Mouse (Mus musculus) intestine, embryonic 14.5 days (tissue): ENCODE results near the gene Fbxw7. TPM values are rescaled to one million over a fixed set of nuclear protein-coding genes. Genes with fewer than 3 reads are reported as not detected.

Experiments used
- ATAC-seq: fragments of 200-750 bp; cut with Nextera tagmentation; replicated peaks from 2 replicates; pipeline ENCODE4 v1.8.0; 2017; ENCODE audit warnings: low read depth, moderate number of reproducible peaks, moderate TSS enrichment, moderate library complexity; ENCODE audit not compliant: low FRiP score, low TSS enrichment
- DNase-seq: peaks from one replicate; pipeline ENCODE4 v3.0.0-alpha.2; 2018; ENCODE audit warnings: low spot score
- H3K27ac ChIP-seq: fragments of 300-500 bp; sonication (generic); 2 replicates; pipeline ENCODE4 v1.5.1; 2014; ENCODE audit warnings: low read depth, mild to moderate bottlenecking, control low read depth
- H3K27me3 ChIP-seq: fragments of 300-500 bp; sonication (generic); replicated peaks from 2 replicates; pipeline ENCODE4 v1.6.1; 2014; ENCODE audit warnings: low read length, control low read depth; ENCODE audit not compliant: control insufficient read depth, insufficient read depth
- H3K36me3 ChIP-seq: fragments of 300-500 bp; sonication (generic); 2 replicates; pipeline ENCODE4 v1.6.1; 2014; ENCODE audit warnings: low read length, control low read depth; ENCODE audit not compliant: control insufficient read depth, insufficient read depth
- H3K4me1 ChIP-seq: fragments of 300-500 bp; sonication (generic); replicated peaks from 2 replicates; pipeline ENCODE4 v1.6.1; 2014; ENCODE audit warnings: low read length, control low read depth, mixed read lengths; ENCODE audit not compliant: control insufficient read depth, insufficient read depth
- H3K4me2 ChIP-seq: fragments of 300-500 bp; sonication (generic); 2 replicates; pipeline ENCODE4 v1.6.1; 2014; ENCODE audit warnings: low read length
- H3K4me3 ChIP-seq: fragments of 300-500 bp; sonication (generic); 2 replicates; pipeline ENCODE4 v1.5.1; 2014; ENCODE audit warnings: low read depth, low read length, control low read depth, mixed read lengths
- H3K9ac ChIP-seq: fragments of 300-500 bp; sonication (generic); 2 replicates; pipeline ENCODE4 v1.6.1; 2014; ENCODE audit warnings: mild to moderate bottlenecking, low read length
- H3K9me3 ChIP-seq: fragments of 300-500 bp; sonication (generic); 2 replicates; pipeline ENCODE4 v1.6.1; 2016; ENCODE audit warnings: low read length, control low read depth; ENCODE audit not compliant: control insufficient read depth
- WGBS: fragments of 180-500 bp; shearing (Covaris S2); extraction: QIAGEN DNeasy Blood & Tissue Kit; methylation state at CpG from one replicate; pipeline ENCODE4 v1.1.7; 2014; 5-methylcytosine and 5-hydroxymethylcytosine counted together
- polyA plus RNA-seq: library from polyadenylated mRNA; unstranded; fragments of >200 nt; fragmentation: Nextera tagmentation; extraction: Ambion mirVana; gene quantifications from 2 replicates; pipeline ENCODE4 v1.2.1, GENCODE M21; 2014

Fbxw7 gene
- polyA plus RNA-seq, 1 experiment from 2014 or later: 12.7 TPM

- H3K9me3 ChIP-seq: no peaks in the 10 kb centered on the region
- DNase-seq: no peak
- H3K36me3 ChIP-seq: no peaks in the 10 kb centered on the region
- H3K27ac ChIP-seq: no peak overlapping the region
- H3K4me1 ChIP-seq: no peaks in the 10 kb centered on the region
- no peak overlapping the region for H3K4me2 ChIP-seq
- H3K9ac ChIP-seq: no peak overlapping the region
- no peaks in the 10 kb centered on the region for H3K27me3 ChIP-seq
- H3K4me3 ChIP-seq: no peak overlapping the region
- ATAC-seq: no peak
Observed at GRCm38 (mm10) chr3:85020137-85020536, 205.1 kb downstream of the Fbxw7 start.

- no peak overlapping the region for H3K4me3 ChIP-seq
- H3K27ac ChIP-seq: no peak overlapping the region
- ATAC-seq (no peak), DNase-seq (no peak)
- H3K4me2 ChIP-seq: no peak overlapping the region
- H3K9ac ChIP-seq: no peak overlapping the region
- H3K4me1 ChIP-seq: no peaks in the 10 kb centered on the region
- 95% methylated on average over 6 of the region's 6 CpGs for WGBS
- H3K27me3 ChIP-seq: no peaks in the 10 kb centered on the region
- H3K36me3 ChIP-seq: no peaks in the 10 kb centered on the region
- H3K9me3 ChIP-seq: no peaks in the 10 kb centered on the region
Observed at GRCm38 (mm10) chr3:85021816-85022215, 206.7 kb downstream of the Fbxw7 start.

GRCm38 (mm10) chr3:85022800-85023199 is 207.7 kb downstream of the Fbxw7 start:
- H3K4me2 ChIP-seq: no peak overlapping the region
- ATAC-seq (no peak), DNase-seq (no peak)

GRCm38 (mm10) chr3:85024237-85024636 is 209.2 kb downstream of the Fbxw7 start:
- DNase-seq: no peak
- H3K27ac ChIP-seq: no peak overlapping the region
- WGBS: 78% methylated on average over 2 of the region's 2 CpGs
- H3K27me3 ChIP-seq: no peaks in the 10 kb centered on the region
- no peaks in the 10 kb centered on the region for H3K9me3 ChIP-seq
- no peaks in the 10 kb centered on the region for H3K4me1 ChIP-seq
- no peaks in the 10 kb centered on the region for H3K36me3 ChIP-seq
- no peak overlapping the region for H3K4me2 ChIP-seq
- H3K4me3 ChIP-seq: no peak overlapping the region
- no peak for ATAC-seq
- no peak overlapping the region for H3K9ac ChIP-seq

More at GRCm38 (mm10) chr3:85022800-85023199, 207.7 kb downstream of the Fbxw7 start:
- H3K27ac ChIP-seq: no peak overlapping the region
- no peaks in the 10 kb centered on the region for H3K27me3 ChIP-seq
- no peak overlapping the region for H3K9ac ChIP-seq
- H3K4me3 ChIP-seq: no peak overlapping the region
- H3K4me1 ChIP-seq: no peaks in the 10 kb centered on the region
- no peaks in the 10 kb centered on the region for H3K36me3 ChIP-seq
- H3K9me3 ChIP-seq: no peaks in the 10 kb centered on the region
- WGBS: 73% methylated on average over 11 of the region's 11 CpGs

GRCm38 (mm10) chr3:85024817-85025705 is 210.0 kb downstream of the Fbxw7 start:
- no peak for ATAC-seq
- Histone ChIP-seq H3K4me3 (no peak overlapping the region), H3K36me3 (no peaks in the 10 kb centered on the region), H3K27ac (no peak overlapping the region), H3K9ac (no peak overlapping the region), H3K9me3 (no peaks in the 10 kb centered on the region), H3K27me3 (no peaks in the 10 kb centered on the region), H3K4me2 (no peak overlapping the region), H3K4me1 (no peaks in the 10 kb centered on the region)
- 29% methylated on average over 6 of the region's 6 CpGs for WGBS
- no peak for DNase-seq

Other genes with a start within 250 kb of the Fbxw7 start
- 44.7 and 47.9 TPM in 2 replicates for gene Arfip1, start 232.6 kb upstream of the Fbxw7 start, polyA plus RNA-seq
- gene Tigd4, start 221.7 kb upstream of the Fbxw7 start, polyA plus RNA-seq: not detected in 2 replicates
- gene Tmem154, start 149.1 kb upstream of the Fbxw7 start, polyA plus RNA-seq: 0.93 and 1.7 TPM in 2 replicates